Mouse (Mus musculus) testis, adult 2 months (tissue): ENCODE data around the gene Plcb4. TPM values are rescaled to one million over a fixed set of nuclear protein-coding genes. Genes with fewer than 3 reads are reported as not detected.

Source experiments
- H3K27ac ChIP-seq: fragments of 200-500 bp; 2 replicates; pipeline ENCODE4 v1.5.1; 2012; ENCODE audit warnings: low read depth, low read length; ENCODE audit not compliant: control insufficient read depth, insufficient read depth
- H3K27me3 ChIP-seq: fragments of 200-500 bp; 2 replicates; pipeline ENCODE4 v1.6.1; 2012; ENCODE audit warnings: mild to moderate bottlenecking, low read length, moderate library complexity; ENCODE audit not compliant: control insufficient read depth, insufficient read depth
- H3K36me3 ChIP-seq: fragments of 200-500 bp; 2 replicates; pipeline ENCODE4 v1.6.1; 2012; ENCODE audit warnings: mild to moderate bottlenecking, low read length; ENCODE audit not compliant: control insufficient read depth, insufficient read depth
- H3K4me1 ChIP-seq: fragments of 200-500 bp; 2 replicates; pipeline ENCODE4 v1.6.1; 2012; ENCODE audit warnings: low read length; ENCODE audit not compliant: control insufficient read depth, insufficient read depth
- H3K4me3 ChIP-seq: fragments of 200-500 bp; 2 replicates; pipeline ENCODE4 v1.5.1; 2012; ENCODE audit warnings: low read depth, mild to moderate bottlenecking, low read length, moderate library complexity, mixed read lengths; ENCODE audit not compliant: control insufficient read depth
- CTCF ChIP-seq: fragments of 200-500 bp; IDR thresholded peaks from 2 replicates; pipeline ENCODE4 v1.5.1; 2012; ENCODE audit warnings: low read depth, mild to moderate bottlenecking, inconsistent platforms, low read length, moderate library complexity; ENCODE audit not compliant: control insufficient read depth, insufficient read depth, insufficient replicate concordance
- POLR2A ChIP-seq: fragments of 200-500 bp; IDR thresholded peaks from 2 replicates; pipeline ENCODE4 v1.6.1; 2012; ENCODE audit warnings: low read depth, mild to moderate bottlenecking, inconsistent platforms, low read length, moderate library complexity; ENCODE audit not compliant: control insufficient read depth
- polyA plus RNA-seq: library from polyadenylated mRNA; depleted of rRNA; stranded (reverse); fragments of >200 nt; gene quantifications from 2 replicates; pipeline ENCODE4 v1.2.3, GENCODE M21; 2012

Plcb4 gene
- polyA plus RNA-seq, 1 experiment, result 12.3 TPM

DNA sequence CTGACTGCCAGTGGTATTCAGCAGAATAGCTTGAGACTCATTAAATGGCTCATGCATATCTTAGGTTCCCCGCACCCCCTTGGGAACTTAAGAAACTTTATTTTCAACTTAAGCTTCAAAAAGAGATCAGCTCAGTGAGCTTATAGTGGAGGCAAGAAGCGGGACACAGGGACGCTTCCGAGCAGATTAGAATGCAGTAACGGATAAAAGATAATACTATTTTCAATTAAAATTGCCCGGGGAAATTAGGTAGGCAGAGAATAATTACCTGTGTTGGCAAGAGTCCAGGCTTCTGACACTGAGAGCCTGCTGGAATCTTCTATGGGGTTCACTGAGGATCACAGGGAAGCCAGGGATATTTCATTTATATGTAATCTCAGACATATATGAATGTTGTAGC is 141.6 kb downstream of the Plcb4 start:
- Histone ChIP-seq H3K27ac (no peak overlapping the region), H3K4me3 (no peak overlapping the region), H3K27me3 (no peaks in the 10 kb centered on the region), H3K36me3 (no peaks in the 10 kb centered on the region), H3K4me1 (no peaks in the 10 kb centered on the region; the same call in 1 of the 2 replicates)
- TF ChIP-seq POLR2A (no peak), CTCF (no peak)

DNA sequence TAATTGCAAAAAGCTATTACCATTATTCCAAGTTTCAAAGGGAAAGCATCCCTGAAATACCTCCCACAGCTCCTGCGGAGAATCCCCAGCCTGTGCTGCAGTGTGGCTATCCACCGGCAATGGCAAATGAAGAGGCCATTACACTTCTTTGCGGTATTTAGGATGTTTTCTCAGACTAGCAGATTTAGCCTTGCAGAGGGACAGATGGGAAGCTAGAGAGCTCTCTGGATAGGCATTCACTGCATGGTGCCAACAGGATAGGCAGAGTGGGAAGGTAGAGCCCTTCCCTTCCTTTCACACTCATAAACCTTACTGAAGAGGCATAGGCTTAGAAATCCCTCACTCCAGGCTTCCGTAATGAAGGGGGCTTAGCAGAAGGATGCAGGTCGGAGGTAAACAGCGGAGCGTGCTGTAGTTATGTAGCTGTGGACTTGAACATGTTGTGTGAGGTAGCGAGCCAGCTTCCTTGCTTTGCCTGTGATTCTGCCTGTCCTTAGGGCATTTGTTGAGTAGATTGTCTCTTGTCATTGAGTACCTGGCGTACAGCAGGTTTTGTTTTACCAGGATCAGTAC is 144.2 kb downstream of the Plcb4 start:
- Histone ChIP-seq H3K4me3 (no peak overlapping the region), H3K27ac (no peak overlapping the region), H3K36me3 (no peaks in the 10 kb centered on the region), H3K4me1 (no peaks in the 10 kb centered on the region; the same call in 1 of the 2 replicates), H3K27me3 (no peaks in the 10 kb centered on the region)
- TF ChIP-seq CTCF (no peak), POLR2A (no peak)

GRCm38 (mm10) chr2:135805748-135806685 is 147.2 kb downstream of the Plcb4 start:
- TF ChIP-seq CTCF (no peak), POLR2A (no peak)

DNA sequence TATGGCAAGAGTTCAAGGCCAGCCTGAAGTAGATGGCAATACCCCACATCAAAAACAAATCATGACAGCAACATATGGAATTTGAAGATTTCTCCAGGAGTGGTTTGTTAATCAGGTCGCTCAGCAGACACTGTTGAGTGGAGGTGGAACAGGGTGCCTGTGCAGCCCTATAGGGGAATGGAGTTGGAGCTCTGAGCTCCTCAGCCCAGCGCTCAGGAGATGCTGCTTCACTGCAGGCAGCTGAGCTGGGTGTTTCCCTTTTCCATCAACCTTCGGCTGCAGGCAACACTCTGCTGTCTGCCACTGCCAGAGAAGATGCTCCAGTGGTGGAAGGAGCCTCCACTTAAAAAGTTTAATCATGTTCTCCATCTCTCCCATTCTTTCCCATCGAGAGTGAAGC is 149.5 kb downstream of the Plcb4 start:
- no peak for TF ChIP-seq POLR2A
- TF ChIP-seq CTCF, result no peak
- Histone ChIP-seq H3K27me3 (no peaks in the 10 kb centered on the region), H3K4me3 (no peak overlapping the region), H3K36me3 (no peaks in the 10 kb centered on the region), H3K27ac (no peak overlapping the region), H3K4me1 (no peaks in the 10 kb centered on the region; the same call in 1 of the 2 replicates)

More at GRCm38 (mm10) chr2:135805748-135806685, 147.2 kb downstream of the Plcb4 start:
- Histone ChIP-seq H3K27me3 (no peaks in the 10 kb centered on the region), H3K4me1 (no peaks in the 10 kb centered on the region; the same call in 1 of the 2 replicates), H3K36me3 (no peaks in the 10 kb centered on the region), H3K4me3 (no peak overlapping the region), H3K27ac (no peak overlapping the region)

GRCm38 (mm10) chr2:135810841-135811240 is 152.0 kb downstream of the Plcb4 start:
- no peak overlapping the region for H3K4me3 ChIP-seq
- H3K4me1 ChIP-seq, result no peaks in the 10 kb centered on the region
- no peaks in the 10 kb centered on the region for H3K36me3 ChIP-seq
- no peak for TF ChIP-seq CTCF
- TF ChIP-seq POLR2A, result no peak
- no peak overlapping the region for H3K27ac ChIP-seq
- H3K27me3 ChIP-seq, result no peaks in the 10 kb centered on the region

GRCm38 (mm10) chr2:135811453-135812101 is 152.8 kb downstream of the Plcb4 start:
- Histone ChIP-seq H3K27me3 (no peaks in the 10 kb centered on the region), H3K27ac (no peak overlapping the region), H3K36me3 (no peaks in the 10 kb centered on the region), H3K4me3 (no peak overlapping the region), H3K4me1 (no peaks in the 10 kb centered on the region)
- TF ChIP-seq POLR2A, result no peak
- no peak for TF ChIP-seq CTCF

GRCm38 (mm10) chr2:135812701-135813246 is 154.0 kb downstream of the Plcb4 start:
- Histone ChIP-seq H3K36me3 (no peaks in the 10 kb centered on the region), H3K4me3 (no peak overlapping the region), H3K4me1 (no peaks in the 10 kb centered on the region), H3K27me3 (no peaks in the 10 kb centered on the region), H3K27ac (no peak overlapping the region)
- TF ChIP-seq CTCF, result no peak
- TF ChIP-seq POLR2A, result no peak
